Mouse (Mus musculus): Measurements from ENCODE around the gene Cts6. TPM values are rescaled to one million over a fixed set of nuclear protein-coding genes. Genes with fewer than 3 reads are reported as not detected.

Cts6 gene
- not detected in 2 replicates for polyA plus RNA-seq (2012; ENCODE audit: low replicate concordance)

DNA sequence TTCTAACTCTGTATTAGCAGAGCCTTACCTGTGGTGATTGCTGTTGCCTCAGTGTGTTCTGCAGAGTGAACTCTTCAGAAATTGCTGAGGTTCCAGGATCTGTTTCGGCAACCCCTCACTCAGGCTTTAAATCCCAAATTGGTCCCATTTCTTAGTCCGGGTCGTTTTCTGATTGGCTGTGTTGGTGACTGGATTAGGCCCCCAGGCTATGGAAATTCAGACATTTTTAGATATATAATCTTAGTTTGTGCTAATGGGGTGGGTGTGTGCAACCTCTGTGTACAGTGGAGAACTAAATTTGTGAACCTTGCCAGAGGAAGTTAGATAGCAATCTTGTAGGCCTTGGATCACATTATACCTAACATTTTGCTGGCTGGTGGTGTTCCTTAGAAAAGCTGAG is at the start of gene Cts6:
Gene Cts6, minus strand, starts transcription at position 101 of the 400 bp plus-strand sequence.

DNA sequence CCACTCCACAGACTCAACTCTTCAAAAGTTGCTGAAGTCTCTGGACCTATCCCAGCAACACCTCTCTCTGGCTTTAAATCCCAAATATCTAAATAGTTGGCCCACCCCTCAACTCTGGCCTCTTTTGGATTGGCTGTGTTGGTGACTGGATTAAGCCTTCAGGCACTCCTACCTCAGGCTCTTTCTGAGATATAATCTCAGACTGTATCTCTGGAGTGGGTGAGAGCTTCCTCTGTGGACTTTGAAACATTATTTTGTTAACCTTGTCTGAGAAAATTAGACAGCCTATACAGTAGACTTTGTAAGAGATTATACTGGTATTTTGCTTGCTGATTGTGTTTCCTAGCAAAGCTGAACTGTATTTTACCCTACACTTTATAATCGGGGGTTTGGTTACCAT is 39.1 kb downstream of the Cts6 start, which contains the start of gene Ctsr:
Gene Ctsr, minus strand, starts transcription at position 101 of the 400 bp plus-strand sequence.

Other genes with a start within 250 kb of the Cts6 start
- gene Ctsj, start 197.5 kb downstream of the Cts6 start, polyA plus RNA-seq (2012; ENCODE audit: low replicate concordance), result not detected in 2 replicates
- not detected in 2 replicates for gene Ctsq, start 162.8 kb downstream of the Cts6 start, polyA plus RNA-seq (2012; ENCODE audit: low replicate concordance)
- not detected in 2 replicates for gene Ctsr, start 39.2 kb downstream of the Cts6 start, polyA plus RNA-seq (2012; ENCODE audit: low replicate concordance)
- not detected in 2 replicates for gene Cts8, start 51.9 kb upstream of the Cts6 start, polyA plus RNA-seq (2012; ENCODE audit: low replicate concordance)
- not detected in 2 replicates for gene Gm49398, start 85.4 kb upstream of the Cts6 start, polyA plus RNA-seq (2012; ENCODE audit: low replicate concordance)
- gene Cts7, start 154.8 kb upstream of the Cts6 start, polyA plus RNA-seq (2012; ENCODE audit: low replicate concordance), result not detected in 2 replicates

Data from hematopoietic multipotent progenitor cell, adult 10-12 weeks (in vitro differentiated cells).